In genomic region chr5:64378591-64379275, GRCm38 (mm10) we compare ENCODE assay signal across 8 mouse cellular contexts.
DNase-seq lines count a peak whose midpoint lies in the region; ATAC-seq and TF ChIP-seq lines count a peak whose summit lies in the region.

No protein-coding gene starts in this region.

- no peak overlapping the region for H3K9ac ChIP-seq in forebrain, embryonic 15.5 days (replicated peaks)
- H3K9ac ChIP-seq in forebrain, embryonic 11.5 days (ENCODE audit: low read length), result no peak overlapping the region
- H3K9ac ChIP-seq in limb, embryonic 14.5 days (ENCODE audit: low read depth, low read length, severe bottlenecking), result no peak overlapping the region
- H3K9ac ChIP-seq in midbrain, postnatal 0 days (replicated peaks; ENCODE audit: low read length, poor library complexity, severe bottlenecking), result no peak overlapping the region

- H3K4me2 ChIP-seq in forebrain, embryonic 15.5 days (replicated peaks), result no peak overlapping the region
- H3K4me2 ChIP-seq in forebrain, embryonic 11.5 days (ENCODE audit: low read depth, low read length, severe bottlenecking), result no peak overlapping the region
- no peak overlapping the region for H3K4me2 ChIP-seq in limb, embryonic 14.5 days (replicated peaks; ENCODE audit: low read depth, low read length, severe bottlenecking)
- H3K4me2 ChIP-seq in midbrain, postnatal 0 days (ENCODE audit: low read depth, low read length, poor library complexity, severe bottlenecking), result no peak overlapping the region

- no peak for TF ChIP-seq POLR2A in limb, embryonic 14.5 days (IDR thresholded peaks at IDR 0.05; ENCODE audit: borderline replicate concordance, extremely low read depth, insufficient read depth, insufficient read length)

- no peak for ATAC-seq in forebrain, embryonic 15.5 days (replicated peaks)
- no peak for ATAC-seq in forebrain, embryonic 11.5 days (replicated peaks; ENCODE audit: low FRiP score)
- no peak for ATAC-seq in limb, embryonic 14.5 days (ENCODE audit: low FRiP score, low read depth)
- no peak for ATAC-seq in erythroid progenitor cell, adult 5-6 weeks (replicated peaks; ENCODE audit: low FRiP score, poor library complexity, severe bottlenecking)
- no peak for ATAC-seq in midbrain, postnatal 0 days (ENCODE audit: low FRiP score)

- H3K36me3 ChIP-seq in forebrain, embryonic 15.5 days, result no peaks in the 10 kb centered on the region
- no peaks in the 10 kb centered on the region for H3K36me3 ChIP-seq in forebrain, embryonic 11.5 days (ENCODE audit: control insufficient read depth, insufficient read depth, low read length)
- no peaks in the 10 kb centered on the region for H3K36me3 ChIP-seq in limb, embryonic 14.5 days (ENCODE audit: control insufficient read depth, insufficient read depth, low read length)
- H3K36me3 ChIP-seq in midbrain, postnatal 0 days (ENCODE audit: insufficient read depth, low read length), result no peaks in the 10 kb centered on the region

- H3K9me3 ChIP-seq in forebrain, embryonic 15.5 days, result no peaks in the 10 kb centered on the region
- H3K9me3 ChIP-seq in forebrain, embryonic 11.5 days (ENCODE audit: control insufficient read depth, low read length), result no peaks in the 10 kb centered on the region
- no peaks in the 10 kb centered on the region for H3K9me3 ChIP-seq in limb, embryonic 14.5 days (ENCODE audit: control insufficient read depth, low read length)
- H3K9me3 ChIP-seq in midbrain, postnatal 0 days (ENCODE audit: low read length), result no peaks in the 10 kb centered on the region

- TF ChIP-seq CTCF in midbrain, postnatal 0 days (IDR thresholded peaks at IDR 0.05), result no peak

- WGBS in forebrain, embryonic 15.5 days, result 69% methylated on average over 13 of the region's 13 CpGs
- 78% methylated on average over 13 of the region's 13 CpGs for WGBS in forebrain, embryonic 11.5 days
- WGBS in limb, embryonic 14.5 days, result 38% methylated on average over 13 of the region's 13 CpGs
- WGBS in midbrain, postnatal 0 days, result 68% methylated on average over 13 of the region's 13 CpGs

- no peak overlapping the region for H3K4me3 ChIP-seq in forebrain, embryonic 15.5 days
- H3K4me3 ChIP-seq in forebrain, embryonic 11.5 days (ENCODE audit: low read depth, low read length), result no peak overlapping the region
- H3K4me3 ChIP-seq in limb, embryonic 14.5 days (replicated peaks; ENCODE audit: low read length), result no peak overlapping the region
- H3K4me3 ChIP-seq in midbrain, postnatal 0 days (ENCODE audit: low read depth, low read length), result no peak overlapping the region

- no peak for DNase-seq in forebrain, embryonic 11.5 days (ENCODE audit: low spot score)
- DNase-seq in urinary bladder, postnatal 14 days (ENCODE audit: low spot score), result peak; percentile 38
- no peak for DNase-seq in urinary bladder, postnatal 10 days (ENCODE audit: low spot score)
- DNase-seq in limb, embryonic 14.5 days (ENCODE audit: low spot score), result no peak
- DNase-seq in skeletal muscle tissue, adult 2 months (ENCODE audit: low read depth, low spot score), result peak; percentile 73
- DNase-seq in midbrain, postnatal 0 days (ENCODE audit: low spot score), result no peak

- peak overlapping the region; percentile 36; the same call in 1 of the 2 replicates for H3K27ac ChIP-seq in forebrain, embryonic 15.5 days (replicated peaks)
- no peak overlapping the region for H3K27ac ChIP-seq in forebrain, embryonic 11.5 days (ENCODE audit: low read depth, low read length)
- H3K27ac ChIP-seq in limb, embryonic 14.5 days (replicated peaks; ENCODE audit: low read depth, low read length), result peak overlapping the region; percentile 83
- no peak overlapping the region for H3K27ac ChIP-seq in midbrain, postnatal 0 days (ENCODE audit: low read depth, low read length)

- peaks cover 27% of the 10 kb centered on the region for H3K4me1 ChIP-seq in forebrain, embryonic 15.5 days
- no peaks in the 10 kb centered on the region; the same call in 1 of the 2 replicates for H3K4me1 ChIP-seq in forebrain, embryonic 11.5 days (replicated peaks; ENCODE audit: control insufficient read depth, insufficient read depth, low read length)
- H3K4me1 ChIP-seq in limb, embryonic 14.5 days (ENCODE audit: control insufficient read depth, insufficient read depth, low read length), result peaks cover 44% of the 10 kb centered on the region
- peaks cover 3% of the 10 kb centered on the region; the same call in 1 of the 2 replicates for H3K4me1 ChIP-seq in midbrain, postnatal 0 days (ENCODE audit: insufficient read depth, low read length)

- H3K27me3 ChIP-seq in forebrain, embryonic 15.5 days, result no peaks in the 10 kb centered on the region
- no peaks in the 10 kb centered on the region for H3K27me3 ChIP-seq in forebrain, embryonic 11.5 days (ENCODE audit: control insufficient read depth, insufficient read depth, low read length)
- H3K27me3 ChIP-seq in limb, embryonic 14.5 days (ENCODE audit: control insufficient read depth, insufficient read depth, low read length), result no peaks in the 10 kb centered on the region
- H3K27me3 ChIP-seq in midbrain, postnatal 0 days (ENCODE audit: insufficient read depth, low read length), result no peaks in the 10 kb centered on the region

Comparison
In these comparisons a context has a peak if more than half of its experiments do, and no peak if none do; other contexts are left out.
1. H3K27ac ChIP-seq: peak in forebrain, embryonic 15.5 days (single experiment) and limb, embryonic 14.5 days (single experiment); none in forebrain, embryonic 11.5 days (single experiment) and midbrain, postnatal 0 days (single experiment).
2. DNase-seq: peak in urinary bladder, postnatal 14 days (single experiment) and skeletal muscle tissue, adult 2 months (single experiment); none in forebrain, embryonic 11.5 days (single experiment), urinary bladder, postnatal 10 days (single experiment), limb, embryonic 14.5 days (single experiment) and midbrain, postnatal 0 days (single experiment).